Mouse (Mus musculus) ES-E14 (cell line): Measurements from ENCODE around the gene Adpgk.

Experiments
- CHD2 ChIP-seq: IDR thresholded peaks from 2 replicates; pipeline ENCODE4 v1.6.1; 2014; ENCODE audit warnings: mild to moderate bottlenecking, low read depth, low read length, inconsistent platforms
- HCFC1 ChIP-seq: IDR thresholded peaks from 2 replicates; pipeline ENCODE4 v1.6.1; 2012; ENCODE audit warnings: low read length, inconsistent platforms, borderline replicate concordance; ENCODE audit not compliant: insufficient read depth
- MAFK ChIP-seq: IDR thresholded peaks from 2 replicates; pipeline ENCODE4 v1.6.1; 2014; ENCODE audit warnings: mild to moderate bottlenecking, low read depth, low read length, inconsistent platforms; ENCODE audit not compliant: insufficient read depth
- ZC3H11A ChIP-seq: IDR thresholded peaks from 2 replicates; pipeline ENCODE4 v1.6.1; 2012; ENCODE audit warnings: low read depth, mild to moderate bottlenecking, inconsistent platforms, low read length, borderline replicate concordance
- ZNF384 ChIP-seq: IDR thresholded peaks from 2 replicates; pipeline ENCODE4 v1.6.1; 2012; ENCODE audit warnings: low read depth, low read length, inconsistent platforms

GRCm38 (mm10) chr9:59278694-59279093 is 12.7 kb upstream of the Adpgk start:
- no peak for TF ChIP-seq CHD2
- TF ChIP-seq ZC3H11A, result no peak
- no peak for TF ChIP-seq ZNF384
- no peak for TF ChIP-seq MAFK
- no peak for TF ChIP-seq HCFC1
